Mouse (Mus musculus) left cerebral cortex, adult 8-10 months (tissue): ENCODE measurements at regions not wholly inside any gene's neighbourhood (a gene's known extent, or its start where the extent isn't known, plus 50 kb on each side); places are given as distances from the start of the nearest gene placed in this dataset.

ENCODE experiments used
- DNase-seq, 2 experiments: peaks; one replicate each; pipeline ENCODE4 v3.0.0; 2022; ENCODE audit warnings: low spot score in 2 of 2

GRCm38 (mm10) chr14:88633771-88634170 is 162.6 kb upstream of the Pcdh20 start:
- no peak for DNase-seq

- no peak for DNase-seq
Measured at GRCm38 (mm10) chr14:88595376-88595775, 124.2 kb upstream of the Pcdh20 start.

- no peak for DNase-seq
Measured at GRCm38 (mm10) chr14:88570053-88570452, 98.9 kb upstream of the Pcdh20 start.

- no peak for DNase-seq
Measured at GRCm38 (mm10) chr14:88567566-88567965, 96.4 kb upstream of the Pcdh20 start.

- peak in 1 of 2 experiments; percentile 14 for DNase-seq
Measured at GRCm38 (mm10) chr14:88543601-88544000, 72.4 kb upstream of the Pcdh20 start.

GRCm38 (mm10) chr14:88542522-88542921 is 71.3 kb upstream of the Pcdh20 start:
- no peak for DNase-seq
